Mouse (Mus musculus) layer of hippocampus, adult 2 months (tissue): ENCODE results near the gene Vwa7. TPM values are rescaled to one million over a fixed set of nuclear protein-coding genes. Genes with fewer than 3 reads are reported as not detected.

Experiments used
- DNase-seq, 2 experiments: peaks; one replicate each; pipeline ENCODE4 v3.0.0; 2022; ENCODE audit warnings: low spot score in 2 of 2
- H3K27ac ChIP-seq: fragments of 200-600 bp; 2 replicates; pipeline ENCODE4 v1.8.1; 2022
- H3K4me3 ChIP-seq: fragments of 200-600 bp; 2 replicates; pipeline ENCODE4 v1.8.1; 2022; ENCODE audit warnings: mild to moderate bottlenecking
- CTCF ChIP-seq: fragments of 200-600 bp; conservative IDR thresholded peaks from 2 replicates; pipeline ENCODE4 v1.8.1; 2022; ENCODE audit warnings: antibody characterized with exemption, mild to moderate bottlenecking, moderate library complexity
- total RNA-seq, 2 experiments: library from RNA; stranded (reverse); gene quantifications; 2 replicates each; pipeline ENCODE4 v1.2.3; 2021

The Vwa7 gene
- total RNA-seq, 2 experiments from 2014 or later = 0.20 to 0.26 TPM

DNA sequence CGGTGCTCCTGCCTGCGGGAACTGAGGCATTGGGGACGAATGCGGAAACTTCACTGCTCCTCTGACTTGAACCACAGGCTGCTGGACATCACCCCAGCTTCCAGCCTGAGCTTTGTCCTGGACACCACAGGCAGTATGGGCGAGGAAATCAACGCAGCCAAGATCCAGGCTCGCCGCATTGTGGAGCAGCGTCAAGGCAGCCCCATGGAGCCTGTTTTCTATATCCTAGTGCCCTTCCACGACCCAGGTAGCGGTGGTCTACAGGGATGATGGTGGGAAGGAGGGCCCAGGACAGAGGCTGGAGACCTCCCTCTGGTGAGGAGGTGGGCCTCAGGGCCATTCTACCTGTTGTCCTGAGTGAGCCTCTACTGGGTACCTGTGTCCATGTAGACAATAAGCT lies 3.5 kb downstream of the Vwa7 start:
- H3K27ac ChIP-seq = no peak overlapping the region
- no peak for DNase-seq
- no peak overlapping the region for H3K4me3 ChIP-seq
- TF ChIP-seq CTCF = no peak

- H3K27ac ChIP-seq = no peak overlapping the region
- TF ChIP-seq CTCF = no peak
- H3K4me3 ChIP-seq = no peak overlapping the region
- no peak for DNase-seq
Measured at GRCm38 (mm10) chr17:35020551-35020950, 4.2 kb downstream of the Vwa7 start.

- Histone ChIP-seq H3K4me3 (peak overlapping the region; percentile 29; the same call in 1 of the 2 replicates), H3K27ac (peak overlapping the region; percentile 12; the same call in 1 of the 2 replicates)
- DNase-seq = peak; percentile 74 to 94
- peak; percentile 97 for TF ChIP-seq CTCF
Measured at GRCm38 (mm10) chr17:35021163-35021808, 4.9 kb downstream of the Vwa7 start.

GRCm38 (mm10) chr17:35021842-35022477 lies 5.6 kb downstream of the Vwa7 start:
- Histone ChIP-seq H3K27ac (peak overlapping the region; percentile 12; the same call in 1 of the 2 replicates), H3K4me3 (no peak overlapping the region)
- no peak for DNase-seq
- TF ChIP-seq CTCF = no peak

DNA sequence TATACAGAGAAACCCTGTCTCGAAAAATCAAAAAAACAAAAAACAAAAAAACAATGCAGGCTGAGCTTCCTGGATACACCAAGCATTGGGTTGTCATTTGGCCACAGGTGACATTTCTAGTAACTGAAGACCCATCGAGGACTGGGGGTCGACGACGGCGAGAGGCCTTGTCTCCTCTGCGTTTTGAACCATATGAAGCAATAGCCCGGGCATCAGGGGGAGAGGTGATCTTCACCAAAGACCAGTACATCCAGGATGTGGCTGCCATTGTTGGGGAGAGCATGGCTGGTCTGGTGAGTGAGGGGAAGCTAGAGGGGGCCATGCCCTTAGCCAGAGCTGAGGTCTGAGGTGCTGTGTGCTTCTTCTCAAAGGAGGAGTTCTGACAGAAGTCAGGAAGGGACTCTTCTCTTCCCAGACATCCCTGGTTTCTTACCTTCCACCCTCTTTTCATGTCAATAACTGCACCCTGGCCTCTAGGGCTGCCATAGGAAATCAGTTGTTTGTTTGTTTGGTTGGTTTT lies 6.2 kb downstream of the Vwa7 start:
- Histone ChIP-seq H3K4me3 (no peak overlapping the region), H3K27ac (no peak overlapping the region)
- DNase-seq = no peak
- no peak for TF ChIP-seq CTCF

- Histone ChIP-seq H3K27ac (no peak overlapping the region), H3K4me3 (no peak overlapping the region)
- no peak for DNase-seq
- no peak for TF ChIP-seq CTCF
Measured at GRCm38 (mm10) chr17:35023221-35023620, 6.8 kb downstream of the Vwa7 start.

- H3K27ac ChIP-seq = no peak overlapping the region
- DNase-seq = no peak
- TF ChIP-seq CTCF = no peak
- H3K4me3 ChIP-seq = no peak overlapping the region
Measured at GRCm38 (mm10) chr17:35023756-35024155, 7.4 kb downstream of the Vwa7 start.

GRCm38 (mm10) chr17:35024261-35024660 lies 7.9 kb downstream of the Vwa7 start:
- no peak for TF ChIP-seq CTCF
- Histone ChIP-seq H3K4me3 (no peak overlapping the region), H3K27ac (no peak overlapping the region)
- no peak for DNase-seq

DNA sequence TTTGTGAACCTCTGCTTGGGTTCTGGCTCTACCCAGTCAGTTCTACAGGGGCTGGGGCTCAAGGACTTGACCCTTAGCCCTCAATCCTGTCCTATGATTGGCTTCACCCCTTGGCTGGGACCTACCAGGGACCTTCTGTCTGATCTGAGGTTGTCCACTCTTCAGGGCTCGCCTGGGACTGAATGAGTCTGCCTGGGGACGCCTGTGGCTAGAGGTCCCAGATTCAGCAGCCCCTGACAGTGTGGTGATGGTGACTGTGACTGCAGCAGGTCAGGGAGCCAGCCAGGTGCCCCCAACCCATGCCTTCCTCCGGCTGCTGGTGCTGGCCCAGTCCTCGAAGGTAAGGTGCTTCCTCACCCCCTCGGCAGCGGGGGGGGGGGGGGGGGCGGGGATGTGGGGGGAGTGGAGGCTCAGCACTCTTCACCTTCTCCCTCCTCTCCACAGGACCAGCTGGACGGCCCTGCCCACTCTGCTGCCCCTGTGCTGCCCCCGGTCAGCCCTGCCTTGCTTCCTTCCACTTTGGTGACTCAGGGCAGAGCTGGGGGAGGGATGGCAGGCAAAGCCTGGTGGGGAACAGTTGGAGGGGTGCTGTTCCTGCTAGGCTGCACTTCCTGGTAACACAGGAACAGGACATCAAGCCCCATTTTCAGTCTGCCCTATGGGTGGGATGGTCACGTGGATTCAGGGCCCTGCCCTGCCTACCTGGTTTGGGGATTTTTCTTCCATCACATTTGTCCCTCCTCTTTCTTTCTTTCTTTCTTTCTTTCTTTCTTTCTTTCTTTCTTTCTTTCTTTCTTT lies 8.5 kb downstream of the Vwa7 start:
- Histone ChIP-seq H3K4me3 (no peak overlapping the region), H3K27ac (no peak overlapping the region)
- DNase-seq = no peak
- TF ChIP-seq CTCF = no peak

DNA sequence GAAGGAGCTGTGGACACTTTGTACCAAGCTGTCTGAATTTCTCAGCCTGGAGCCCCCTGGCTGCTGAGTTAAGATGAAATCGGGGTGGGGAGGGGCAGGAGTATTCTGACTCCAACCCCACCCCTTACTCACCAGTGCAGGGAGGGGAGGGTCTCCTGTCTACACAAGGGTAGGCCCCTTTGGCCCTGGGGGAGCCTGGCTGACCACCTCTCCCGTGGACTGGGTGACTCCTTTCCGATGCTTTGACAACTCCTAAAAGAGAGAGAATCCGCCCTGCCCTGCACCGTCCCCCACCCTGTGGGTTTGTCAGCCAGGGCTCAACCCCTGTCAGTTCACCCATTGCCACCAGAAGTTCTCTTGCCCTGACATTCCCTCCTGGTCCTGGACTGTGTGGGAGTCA lies 9.8 kb downstream of the Vwa7 start:
- Histone ChIP-seq H3K4me3 (no peak overlapping the region), H3K27ac (no peak overlapping the region)
- DNase-seq = no peak
- no peak for TF ChIP-seq CTCF

DNA sequence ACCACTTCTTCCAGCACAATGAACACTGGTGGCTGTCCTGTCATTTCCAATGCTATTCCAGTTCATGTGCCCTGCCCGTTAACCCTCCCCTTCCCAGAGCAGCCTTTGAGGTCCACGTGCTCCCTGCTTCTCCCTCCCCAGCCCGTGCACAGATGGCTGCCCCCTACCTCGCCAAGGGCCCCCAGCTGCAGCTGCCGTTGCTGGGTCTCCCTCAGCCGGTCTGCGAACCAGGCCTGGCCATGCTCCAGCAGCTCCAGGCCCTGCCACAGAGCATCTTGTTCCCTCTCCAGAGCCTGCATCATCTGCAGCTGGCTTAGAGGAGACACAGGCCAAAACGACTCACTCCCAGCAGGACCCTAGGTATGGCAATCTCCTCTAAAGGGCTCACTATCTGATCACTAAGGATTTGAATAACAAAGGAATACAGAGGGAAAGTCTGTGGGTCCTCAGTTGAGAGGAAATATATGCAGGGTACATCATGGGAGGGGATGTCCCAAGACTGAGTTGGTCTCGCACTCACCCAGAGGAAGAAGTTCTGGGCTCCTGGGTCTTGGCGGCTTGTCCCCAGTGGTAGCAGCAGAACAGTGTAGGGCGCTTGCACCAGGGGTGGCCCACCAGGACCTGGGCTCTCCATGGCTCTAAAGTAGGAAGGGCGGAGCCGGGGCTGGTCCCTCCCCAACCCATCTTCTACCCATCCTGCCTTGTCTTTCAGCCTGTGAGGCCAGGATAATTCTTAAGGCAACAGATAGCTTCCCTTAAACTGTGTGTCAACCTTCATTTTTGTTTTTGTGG lies 11.1 kb downstream of the Vwa7 start, which contains the start of gene Sapcd1:
Gene Sapcd1, minus strand, starts transcription at position 740 of the 792 bp plus-strand sequence.
- TF ChIP-seq CTCF = no peak
- DNase-seq = peak; percentile 35 to 51
- H3K27ac ChIP-seq = 0 out of 2 replicates have a peak within 1 kb of the TSS, but pooled peaks have one; percentile 32
- no peak within 1 kb of the TSS for H3K4me3 ChIP-seq

GRCm38 (mm10) chr17:35028315-35028714 lies 11.9 kb downstream of the Vwa7 start:
- no peak overlapping the region for H3K4me3 ChIP-seq
- DNase-seq = no peak
- no peak overlapping the region for H3K27ac ChIP-seq
- TF ChIP-seq CTCF = no peak
